Mouse (Mus musculus) heart, postnatal 0 days (tissue): ENCODE measurements at regions not wholly inside any gene's neighbourhood (a gene's known extent, or its start where the extent isn't known, plus 50 kb on each side); places are given as distances from the start of the nearest gene placed in this dataset.

Experiments used
- ATAC-seq: fragments of 200-750 bp; cut with Nextera tagmentation; 2 replicates; pipeline ENCODE4 v1.8.0; 2017; ENCODE audit warnings: low read depth, moderate number of reproducible peaks, moderate library complexity; ENCODE audit not compliant: insufficient read depth
- DNase-seq: peaks from one replicate; pipeline ENCODE4 v3.0.0-alpha.2; 2016; ENCODE audit warnings: low spot score
- H3K27ac ChIP-seq: fragments of 300-500 bp; sonication (generic); 2 replicates; pipeline ENCODE4 v1.5.1; 2014; ENCODE audit warnings: low read depth, mild to moderate bottlenecking
- H3K27me3 ChIP-seq: fragments of 300-500 bp; sonication (generic); 2 replicates; pipeline ENCODE4 v1.6.1; 2014; ENCODE audit warnings: low read length, mixed read lengths; ENCODE audit not compliant: control insufficient read depth, insufficient read depth
- H3K36me3 ChIP-seq: fragments of 300-500 bp; sonication (generic); replicated peaks from 2 replicates; pipeline ENCODE4 v1.6.1; 2014; ENCODE audit warnings: low read length, mixed read lengths; ENCODE audit not compliant: control insufficient read depth, insufficient read depth
- H3K4me1 ChIP-seq: fragments of 300-500 bp; sonication (generic); 2 replicates; pipeline ENCODE4 v1.6.1; 2014; ENCODE audit warnings: antibody characterized with exemption; ENCODE audit not compliant: control insufficient read depth, insufficient read depth
- H3K4me2 ChIP-seq: fragments of 300-500 bp; sonication (generic); 2 replicates; pipeline ENCODE4 v1.6.1; 2014; ENCODE audit warnings: low read depth, mild to moderate bottlenecking, low read length, moderate library complexity
- H3K4me3 ChIP-seq: fragments of 300-500 bp; sonication (generic); 2 replicates; pipeline ENCODE4 v1.5.1; 2014; ENCODE audit warnings: low read depth, low read length
- H3K9ac ChIP-seq: fragments of 300-500 bp; sonication (generic); replicated peaks from 2 replicates; pipeline ENCODE4 v1.6.1; 2014; ENCODE audit warnings: low read depth, low read length, mixed read lengths
- H3K9me3 ChIP-seq: fragments of 300-500 bp; sonication (generic); replicated peaks from 2 replicates; pipeline ENCODE4 v1.6.1; 2016; ENCODE audit warnings: low read length; ENCODE audit not compliant: control insufficient read depth
- CTCF ChIP-seq: IDR thresholded peaks from 2 replicates; pipeline ENCODE4 v1.5.1; 2016; ENCODE audit warnings: antibody characterized with exemption, control low read depth, low read depth
- EP300 ChIP-seq: IDR thresholded peaks from 2 replicates; pipeline ENCODE4 v1.6.1; 2016; ENCODE audit warnings: antibody characterized with exemption, low read depth
- WGBS: fragments of 180-500 bp; shearing (Covaris S2); extraction: QIAGEN DNeasy Blood & Tissue Kit; methylation state at CpG from one replicate; pipeline ENCODE4 v1.1.7; 2014; 5-methylcytosine and 5-hydroxymethylcytosine counted together

DNA sequence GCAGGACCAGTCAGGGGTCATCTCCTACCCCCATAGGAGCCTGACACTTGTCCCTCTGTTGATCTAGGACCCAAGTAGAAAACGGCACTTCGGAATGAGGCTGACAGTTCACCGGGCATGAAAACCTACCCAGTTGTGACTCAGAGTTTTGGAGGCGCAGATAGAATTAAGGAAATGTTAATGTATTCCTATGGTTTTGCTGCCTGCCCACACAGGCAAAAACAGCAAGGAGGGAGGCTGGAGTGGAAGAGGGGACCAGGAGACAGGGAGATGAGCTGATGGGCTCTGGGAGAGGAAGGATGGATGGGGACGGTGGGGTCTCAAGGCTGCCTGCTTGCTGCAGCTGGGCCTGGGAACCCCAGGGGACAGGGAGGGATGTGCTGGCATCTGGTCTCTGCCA, 210.1 kb upstream of the Gm4791 start:
- no peaks in the 10 kb centered on the region for H3K36me3 ChIP-seq
- H3K4me1 ChIP-seq = no peaks in the 10 kb centered on the region
- no peak overlapping the region for H3K27ac ChIP-seq
- no peaks in the 10 kb centered on the region for H3K27me3 ChIP-seq
- no peak overlapping the region for H3K9ac ChIP-seq
- DNase-seq = no peak
- no peak for ATAC-seq
- no peaks in the 10 kb centered on the region for H3K9me3 ChIP-seq
- WGBS = 81% methylated on average over 5 of the region's 5 CpGs
- H3K4me2 ChIP-seq = no peak overlapping the region
- H3K4me3 ChIP-seq = no peak overlapping the region
- TF ChIP-seq CTCF (no peak), EP300 (no peak)

DNA sequence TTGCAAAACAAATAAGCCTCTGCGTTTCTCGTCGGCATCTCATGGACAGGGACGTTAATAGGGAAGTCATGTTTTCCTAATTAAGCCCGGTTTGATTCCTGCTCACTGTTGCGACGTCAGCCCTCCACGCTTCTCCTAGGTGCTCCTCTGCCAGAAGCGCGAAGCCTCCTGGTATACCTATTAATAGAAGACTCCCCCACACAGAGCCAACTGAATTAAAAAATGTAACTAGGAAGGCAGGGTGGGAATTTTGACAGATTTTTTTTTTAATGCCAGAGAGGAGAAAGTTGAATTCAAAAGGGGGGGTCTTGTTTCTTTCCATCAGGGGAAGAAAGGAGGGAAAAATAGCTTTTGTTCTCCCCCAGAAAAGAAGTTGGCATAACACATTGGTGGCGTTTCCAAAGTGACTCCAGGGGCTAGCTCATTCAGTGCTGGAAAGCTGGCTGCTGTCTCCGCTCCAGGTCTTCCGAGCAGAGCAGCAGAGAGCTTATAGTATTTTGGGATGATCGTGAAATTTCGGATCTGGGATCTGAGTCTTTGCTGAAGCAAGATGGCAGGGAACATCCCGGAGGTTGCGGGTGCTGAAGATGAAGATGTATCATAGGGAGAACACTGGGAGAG, 214.1 kb upstream of the Gm4791 start:
- 70% methylated on average over 17 of the region's 17 CpGs for WGBS
- Histone ChIP-seq H3K27ac (no peak overlapping the region), H3K36me3 (no peaks in the 10 kb centered on the region), H3K4me3 (no peak overlapping the region), H3K4me2 (no peak overlapping the region), H3K9me3 (no peaks in the 10 kb centered on the region), H3K9ac (no peak overlapping the region), H3K4me1 (no peaks in the 10 kb centered on the region), H3K27me3 (no peaks in the 10 kb centered on the region)
- ATAC-seq (no peak), DNase-seq (no peak)
- TF ChIP-seq CTCF = no peak
- TF ChIP-seq EP300 = no peak

DNA sequence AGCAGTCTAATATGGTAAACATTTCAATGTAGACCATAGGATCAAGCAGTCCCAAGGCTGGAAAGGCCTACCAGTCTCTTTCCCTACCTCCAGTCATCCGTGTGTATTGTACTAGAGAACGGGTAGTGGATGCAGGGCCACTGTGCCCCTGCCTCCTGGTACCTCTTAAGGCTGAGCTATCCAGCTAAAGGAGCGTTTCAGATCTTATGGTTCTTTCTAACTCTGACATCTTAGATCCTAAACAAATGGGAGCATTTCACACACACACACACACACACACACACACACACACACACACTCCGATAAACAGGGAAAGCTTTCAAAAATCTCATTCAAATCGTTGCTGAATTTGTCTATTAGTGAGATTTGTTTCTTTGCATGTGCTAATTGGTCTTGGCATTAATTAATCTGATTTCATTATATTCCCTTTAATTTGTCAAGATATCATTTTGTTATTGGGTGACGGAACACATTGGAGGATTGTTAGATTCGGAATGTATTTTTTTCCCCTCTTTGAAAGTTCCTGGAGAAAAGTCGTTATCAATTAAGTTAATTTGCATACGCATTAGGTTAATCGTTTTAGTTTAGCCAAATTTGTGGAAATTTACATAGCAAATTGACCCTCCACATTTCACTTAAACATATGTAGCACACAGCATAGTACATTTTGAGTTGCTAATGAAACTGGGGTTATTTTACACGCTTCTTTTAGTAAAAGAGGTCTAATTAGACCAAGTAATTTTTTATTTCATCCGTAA, 214.8 kb upstream of the Gm4791 start:
- 77% methylated on average over 12 of the region's 12 CpGs for WGBS
- no peaks in the 10 kb centered on the region for H3K4me1 ChIP-seq
- ATAC-seq (no peak), DNase-seq (no peak)
- H3K9ac ChIP-seq = no peak overlapping the region
- H3K4me2 ChIP-seq = no peak overlapping the region
- H3K27me3 ChIP-seq = no peaks in the 10 kb centered on the region
- no peak overlapping the region for H3K27ac ChIP-seq
- TF ChIP-seq EP300 (no peak), CTCF (no peak)
- no peak overlapping the region for H3K4me3 ChIP-seq
- H3K9me3 ChIP-seq = no peaks in the 10 kb centered on the region
- no peaks in the 10 kb centered on the region for H3K36me3 ChIP-seq

DNA sequence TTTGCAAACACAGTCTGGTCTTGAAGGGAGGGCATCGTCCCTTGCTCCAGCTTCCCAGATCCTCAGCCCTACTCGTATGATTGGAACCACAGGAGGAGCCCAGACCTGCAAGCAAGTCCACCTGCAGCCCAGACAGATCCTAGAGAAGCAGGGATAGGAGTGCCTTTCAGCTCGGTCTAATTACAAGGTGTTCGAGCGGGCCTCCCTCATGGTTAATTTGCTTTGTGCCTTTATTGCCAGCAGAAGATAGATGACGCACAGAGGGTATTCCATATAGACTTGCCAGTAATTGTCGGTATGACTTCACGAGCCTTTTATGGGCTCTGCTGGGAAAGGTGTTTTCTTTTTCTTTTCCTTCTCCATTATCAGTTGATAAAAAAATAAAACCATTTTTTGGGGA, 216.9 kb upstream of the Gm4791 start:
- Histone ChIP-seq H3K4me1 (no peaks in the 10 kb centered on the region), H3K36me3 (no peaks in the 10 kb centered on the region), H3K27me3 (no peaks in the 10 kb centered on the region), H3K4me2 (no peak overlapping the region), H3K9ac (no peak overlapping the region), H3K4me3 (no peak overlapping the region), H3K27ac (no peak overlapping the region), H3K9me3 (no peaks in the 10 kb centered on the region)
- ATAC-seq = no peak
- no peak for TF ChIP-seq CTCF
- TF ChIP-seq EP300 = no peak
- no peak for DNase-seq
- 81% methylated on average over 8 of the region's 8 CpGs for WGBS

DNA sequence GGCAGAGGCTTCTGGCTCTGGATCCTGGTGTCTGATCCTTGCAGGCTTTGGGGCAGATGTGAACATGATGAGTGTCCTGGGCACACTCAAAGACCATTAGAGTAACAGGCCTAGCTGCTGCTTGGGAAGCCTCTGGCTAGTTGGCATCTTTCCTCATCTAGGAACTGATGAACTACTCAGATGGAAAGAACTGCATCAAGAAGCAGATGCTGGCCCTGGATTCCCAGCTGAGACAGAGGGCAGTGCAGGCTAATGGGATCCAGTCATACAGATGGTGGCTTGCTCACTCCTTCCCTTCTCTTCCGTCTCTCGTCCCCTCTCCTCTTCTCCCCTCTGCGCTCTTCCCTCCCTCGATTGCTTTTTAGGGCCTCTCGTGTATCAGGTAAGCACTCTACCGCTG, 219.8 kb upstream of the Gm4791 start:
- no peak overlapping the region for H3K27ac ChIP-seq
- ATAC-seq (no peak), DNase-seq (no peak)
- no peak overlapping the region for H3K9ac ChIP-seq
- no peaks in the 10 kb centered on the region for H3K4me1 ChIP-seq
- no peaks in the 10 kb centered on the region for H3K36me3 ChIP-seq
- no peak for TF ChIP-seq CTCF
- no peak for TF ChIP-seq EP300
- no peaks in the 10 kb centered on the region for H3K27me3 ChIP-seq
- H3K4me2 ChIP-seq = no peak overlapping the region
- H3K9me3 ChIP-seq = no peaks in the 10 kb centered on the region
- no peak overlapping the region for H3K4me3 ChIP-seq
- 91% methylated on average over 6 of the region's 6 CpGs for WGBS

DNA sequence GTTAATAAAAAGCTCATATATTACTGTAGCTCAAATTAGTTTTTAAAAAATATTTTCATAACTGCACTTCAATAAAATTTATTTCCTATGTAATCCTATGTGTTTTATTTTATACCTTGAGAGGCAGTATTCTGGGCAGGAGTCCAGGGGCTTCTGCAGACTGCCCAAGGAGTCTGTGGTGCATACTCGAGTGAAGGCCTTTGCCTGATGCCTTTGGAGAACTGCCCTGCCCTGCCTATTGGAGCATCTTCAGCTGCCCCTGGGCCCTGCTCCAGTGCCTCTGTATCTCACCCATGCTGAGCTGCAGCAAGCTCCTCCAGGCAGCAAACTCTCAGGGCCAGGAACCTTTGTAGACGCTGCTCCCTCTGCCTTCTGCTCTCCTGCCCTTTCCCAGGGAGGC, 223.7 kb upstream of the Gm4791 start:
- Histone ChIP-seq H3K4me2 (no peak overlapping the region), H3K9ac (no peak overlapping the region), H3K36me3 (no peaks in the 10 kb centered on the region), H3K4me1 (no peaks in the 10 kb centered on the region), H3K4me3 (no peak overlapping the region), H3K9me3 (no peaks in the 10 kb centered on the region), H3K27me3 (no peaks in the 10 kb centered on the region), H3K27ac (no peak overlapping the region)
- no peak for DNase-seq
- no peak for ATAC-seq
- 64% methylated on average over 2 of the region's 2 CpGs for WGBS
- TF ChIP-seq CTCF = no peak
- TF ChIP-seq EP300 = no peak
